Mouse (Mus musculus) urinary bladder, postnatal 0 days (tissue): ENCODE measurements around the gene Hhex. TPM values are rescaled to one million over a fixed set of nuclear protein-coding genes. Genes with fewer than 3 reads are reported as not detected.

Experiments used
- polyA plus RNA-seq: library from polyadenylated mRNA; unstranded; fragments of >200 nt; fragmentation: Nextera tagmentation; extraction: Ambion mirVana; gene quantifications from 2 replicates; pipeline ENCODE4 v1.2.1, GENCODE M21; 2015

Gene Hhex
- polyA plus RNA-seq = 6.7 and 8.7 TPM in 2 replicates

DNA sequence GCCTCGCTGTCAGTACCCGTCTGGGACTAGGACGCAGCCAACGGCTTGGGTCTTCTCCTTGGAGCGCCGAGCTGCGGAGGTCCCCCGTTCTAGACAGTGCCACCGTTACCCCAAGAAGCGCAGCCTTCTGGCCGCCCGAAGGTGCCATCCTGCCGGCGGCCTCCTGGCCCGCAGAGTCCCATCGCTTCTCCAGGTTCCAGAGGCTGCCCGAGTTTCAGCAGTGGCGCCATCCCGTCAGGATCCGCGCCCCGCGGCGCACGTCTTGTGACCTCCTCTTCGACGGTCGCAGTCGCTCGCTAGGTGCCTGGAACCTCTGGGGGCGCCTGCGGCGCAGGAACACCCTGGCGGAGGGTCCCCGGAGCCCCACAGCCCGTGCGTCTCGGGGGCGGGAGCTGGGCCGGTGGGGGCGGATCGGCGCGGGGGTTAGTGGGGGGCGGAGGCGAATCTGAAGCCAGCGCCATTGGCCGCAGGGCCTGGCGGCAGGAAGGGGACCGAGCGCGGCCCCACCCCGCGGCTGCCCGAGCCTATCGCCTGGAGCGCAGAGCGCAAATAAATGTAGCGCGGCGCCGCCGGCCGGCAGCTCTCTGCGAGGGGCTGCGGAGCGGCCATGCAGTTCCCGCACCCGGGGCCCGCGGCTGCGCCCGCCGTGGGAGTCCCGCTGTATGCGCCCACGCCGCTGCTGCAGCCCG, at the start of gene Hhex:
Hhex (plus strand) TSS at position 548 of the 689 bp plus-strand sequence.

Other genes starting within 250 kb of the Hhex start
- gene March5, start 227.3 kb upstream of the Hhex start, polyA plus RNA-seq = 50.2 and 54.3 TPM in 2 replicates
- 0.52 and 0.54 TPM in 2 replicates for gene Cpeb3, start 226.2 kb upstream of the Hhex start, polyA plus RNA-seq
- 28.1 and 32.6 TPM in 2 replicates for gene Ide, start 97.0 kb upstream of the Hhex start, polyA plus RNA-seq
- 6.6 and 12.1 TPM in 2 replicates for gene Kif11, start 58.4 kb upstream of the Hhex start, polyA plus RNA-seq
- gene Exoc6, start 115.6 kb downstream of the Hhex start, polyA plus RNA-seq = 14.8 and 15.5 TPM in 2 replicates